Mouse (Mus musculus) granulocyte monocyte progenitor cell, adult 5-6 weeks (primary cell): ENCODE measurements at regions not wholly inside any gene's neighbourhood (a gene's known extent, or its start where the extent isn't known, plus 50 kb on each side); places are given as distances from the start of the nearest gene placed in this dataset.
A peak's percentile ranks its signal among the peaks of the same experiment; 100 is the strongest.

Experiments
- ATAC-seq: replicated peaks from 2 replicates; pipeline ENCODE4 v1.8.0; 2016; ENCODE audit warnings: mild to moderate bottlenecking, moderate TSS enrichment, inconsistent platforms; ENCODE audit not compliant: poor library complexity, severe bottlenecking

- no peak for ATAC-seq
Observed at GRCm38 (mm10) chr14:106593352-106593751, 487.4 kb downstream of the Trim52 start.

GRCm38 (mm10) chr14:106593980-106594379 lies 488.0 kb downstream of the Trim52 start:
- ATAC-seq, result no peak

GRCm38 (mm10) chr14:106607041-106607440 lies 501.0 kb downstream of the Trim52 start:
- ATAC-seq, result 0 out of 2 replicates have a peak, but pooled peaks have one; percentile 40

GRCm38 (mm10) chr14:106608341-106608927 lies 502.4 kb downstream of the Trim52 start:
- ATAC-seq, result no peak
